Mouse (Mus musculus): Measurements from ENCODE around the gene Cdk15.

- TF ChIP-seq CTCF (IDR thresholded peaks at IDR 0.05; ENCODE audit: low read depth), result no peak
- no peak for TF ChIP-seq EP300 (IDR thresholded peaks at IDR 0.05; ENCODE audit: low read depth)
These were observed 125.8 kb downstream of the Cdk15 start for GRCm38 (mm10) chr1:59382516-59382915.

All from heart, postnatal 0 days (tissue).